Mouse (Mus musculus) activated CD4-positive, CD25-positive, alpha-beta regulatory T cell, adult 4 months (primary cell): Measurements from ENCODE around the gene Taar7b. TPM values are rescaled to one million over a fixed set of nuclear protein-coding genes. Genes with fewer than 3 reads are reported as not detected.

ENCODE experiments used
- polyA plus RNA-seq, 2 experiments: library from polyadenylated mRNA; unstranded; fragments of 100-300 nt; shearing (Covaris generic); gene quantifications; one replicate each; pipeline ENCODE4 v1.2.1; 2017

The Taar7b gene
- polyA plus RNA-seq, 2 experiments from 2014 or later = not detected

Other genes with a start within 250 kb of the Taar7b start
- 100 to 1,000 TPM; 116 to 930 TPM for gene Rps12, start 212.7 kb upstream of the Taar7b start, polyA plus RNA-seq
- under 1 TPM in 1 of 2 experiments, not detected in 1; 0.25 TPM for gene Slc18b1, start 203.0 kb upstream of the Taar7b start, polyA plus RNA-seq
- not detected for gene Vnn3, start 148.5 kb upstream of the Taar7b start, polyA plus RNA-seq
- gene Vnn1, start 105.3 kb upstream of the Taar7b start, polyA plus RNA-seq = not detected
- not detected for gene Taar1, start 79.6 kb upstream of the Taar7b start, polyA plus RNA-seq
- gene Taar2, start 61.4 kb upstream of the Taar7b start, polyA plus RNA-seq = not detected
- gene Taar3, start 50.4 kb upstream of the Taar7b start, polyA plus RNA-seq = not detected
- gene Taar4, start 39.4 kb upstream of the Taar7b start, polyA plus RNA-seq = not detected
- gene Taar5, start 29.2 kb upstream of the Taar7b start, polyA plus RNA-seq = not detected
- not detected for gene Taar6, start 14.3 kb upstream of the Taar7b start, polyA plus RNA-seq
- gene Taar7a, start 6.5 kb upstream of the Taar7b start, polyA plus RNA-seq = not detected
- gene Taar7d, start 27.3 kb downstream of the Taar7b start, polyA plus RNA-seq = not detected
- not detected for gene Taar7e, start 37.7 kb downstream of the Taar7b start, polyA plus RNA-seq
- gene Taar7f, start 49.6 kb downstream of the Taar7b start, polyA plus RNA-seq = not detected
- gene Taar8a, start 76.6 kb downstream of the Taar7b start, polyA plus RNA-seq = not detected
- not detected for gene Taar8b, start 92.4 kb downstream of the Taar7b start, polyA plus RNA-seq
- gene Taar8c, start 102.0 kb downstream of the Taar7b start, polyA plus RNA-seq = not detected
- not detected for gene Taar9, start 109.6 kb downstream of the Taar7b start, polyA plus RNA-seq
- 10 to 100 TPM; 23.3 to 33.2 TPM for gene Stx7, start 149.4 kb downstream of the Taar7b start, polyA plus RNA-seq
- not detected for gene Moxd1, start 223.6 kb downstream of the Taar7b start, polyA plus RNA-seq